Mouse (Mus musculus): ENCODE data around the gene Ap1s3. TPM values are rescaled to one million over a fixed set of nuclear protein-coding genes. Genes with fewer than 3 reads are reported as not detected.

Gene Ap1s3
- total and polyA plus RNA-seq, 3 experiments: 0.20 to 2.9 (median 0.29) TPM

- Histone ChIP-seq H3K4me1 (ENCODE audit: control insufficient read depth, insufficient read depth, low read length) (no peaks in the 10 kb centered on the region; the same call in 1 of the 2 replicates), H3K79me2 (replicated peaks; ENCODE audit: control insufficient read depth, insufficient read depth, low read length) (no peaks in the 10 kb centered on the region), H3K36me3 (ENCODE audit: control insufficient read depth, insufficient read depth, low read length) (no peaks in the 10 kb centered on the region), H3K27ac (no peak overlapping the region), H3K27me3 (ENCODE audit: control insufficient read depth, insufficient read depth, low read length) (no peaks in the 10 kb centered on the region), H3K9ac (ENCODE audit: low read depth, low read length) (no peak overlapping the region), H3K4me3 (no peak overlapping the region)
- DNase-seq: no peak
- no peak for TF ChIP-seq POLR2A (IDR thresholded peaks at IDR 0.05; ENCODE audit: insufficient read depth, low read depth, low read length)
- 39% methylated on average over 6 of the region's 6 CpGs for WGBS
- intact Hi-C loops (cut with DNase I): loop anchor here (10.0 kb wide), 1 partner anchor 1107 kb away; no protein-coding TSS in a partner anchor
These were observed 30.4 kb downstream of the Ap1s3 start for GRCm38 (mm10) chr1:79641355-79641754.

GRCm38 (mm10) chr1:79640151-79640550 lies 31.6 kb downstream of the Ap1s3 start:
- Histone ChIP-seq H3K36me3 (ENCODE audit: control insufficient read depth, insufficient read depth, low read length) (no peaks in the 10 kb centered on the region), H3K79me2 (replicated peaks; ENCODE audit: control insufficient read depth, insufficient read depth, low read length) (no peaks in the 10 kb centered on the region), H3K27ac (no peak overlapping the region), H3K4me3 (no peak overlapping the region), H3K9ac (ENCODE audit: low read depth, low read length) (no peak overlapping the region), H3K4me1 (ENCODE audit: control insufficient read depth, insufficient read depth, low read length) (no peaks in the 10 kb centered on the region; the same call in 1 of the 2 replicates), H3K27me3 (ENCODE audit: control insufficient read depth, insufficient read depth, low read length) (no peaks in the 10 kb centered on the region)
- TF ChIP-seq EP300 (IDR thresholded peaks at IDR 0.05; ENCODE audit: insufficient read depth, low read depth, low read length) (peak; percentile 50; the same call in 1 of the 2 replicates), CTCF (IDR thresholded peaks at IDR 0.05) (peak; percentile 67), POLR2A (IDR thresholded peaks at IDR 0.05; ENCODE audit: insufficient read depth, low read depth, low read length) (no peak)
- intact Hi-C loops (cut with DNase I): loop anchor here (1.0 to 10.0 kb wide), 2 partner anchors 916 to 1105 kb away; no protein-coding TSS in a partner anchor
- DNase-seq: peak; percentile 16 to 37
- 55% methylated on average over 7 of the region's 7 CpGs for WGBS

GRCm38 (mm10) chr1:79639683-79640082 lies 32.1 kb downstream of the Ap1s3 start:
- intact Hi-C loops (cut with DNase I): loop anchor here (1.0 to 10.0 kb wide), 2 partner anchors 915 to 1105 kb away; no protein-coding TSS in a partner anchor
- H3K27ac ChIP-seq: no peak overlapping the region
- no peak overlapping the region for H3K9ac ChIP-seq (ENCODE audit: low read depth, low read length)
- DNase-seq: no peak
- TF ChIP-seq CTCF (IDR thresholded peaks at IDR 0.05) (no peak), POLR2A (IDR thresholded peaks at IDR 0.05; ENCODE audit: insufficient read depth, low read depth, low read length) (no peak), EP300 (IDR thresholded peaks at IDR 0.05; ENCODE audit: insufficient read depth, low read depth, low read length) (no peak)
- no peaks in the 10 kb centered on the region for H3K36me3 ChIP-seq (ENCODE audit: control insufficient read depth, insufficient read depth, low read length)
- no peaks in the 10 kb centered on the region for H3K27me3 ChIP-seq (ENCODE audit: control insufficient read depth, insufficient read depth, low read length)
- H3K4me1 ChIP-seq (ENCODE audit: control insufficient read depth, insufficient read depth, low read length): no peaks in the 10 kb centered on the region; the same call in 1 of the 2 replicates
- WGBS: 79% methylated on average over 5 of the region's 5 CpGs
- H3K4me3 ChIP-seq: no peak overlapping the region
- no peaks in the 10 kb centered on the region for H3K79me2 ChIP-seq (replicated peaks; ENCODE audit: control insufficient read depth, insufficient read depth, low read length)

DNA sequence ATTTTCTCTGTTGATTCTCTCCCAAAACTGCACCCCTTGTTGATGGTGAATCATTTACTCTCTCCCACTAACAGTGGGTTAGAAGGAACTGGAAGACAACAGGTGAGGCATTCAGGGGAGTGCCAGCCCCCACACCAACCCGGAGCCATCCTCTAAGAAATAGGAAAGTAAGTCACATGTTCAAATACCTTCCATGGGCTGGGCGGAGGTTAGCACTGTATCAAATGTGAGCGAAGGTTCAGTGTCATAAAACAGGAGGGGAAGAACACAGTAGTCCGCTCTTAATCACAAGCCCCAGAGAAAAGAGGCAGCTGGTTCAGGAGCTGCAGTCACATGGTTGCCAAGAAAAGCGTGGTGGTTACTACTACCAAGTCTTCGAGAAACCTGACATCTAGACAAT lies 32.7 kb downstream of the Ap1s3 start:
- no peaks in the 10 kb centered on the region for H3K27me3 ChIP-seq (ENCODE audit: control insufficient read depth, insufficient read depth, low read length)
- H3K4me1 ChIP-seq (ENCODE audit: control insufficient read depth, insufficient read depth, low read length): no peaks in the 10 kb centered on the region; the same call in 1 of the 2 replicates
- DNase-seq: no peak
- WGBS: 81% methylated on average over 6 of the region's 6 CpGs
- no peak overlapping the region for H3K9ac ChIP-seq (ENCODE audit: low read depth, low read length)
- H3K36me3 ChIP-seq (ENCODE audit: control insufficient read depth, insufficient read depth, low read length): no peaks in the 10 kb centered on the region
- intact Hi-C loops (cut with DNase I): no loop called here
- no peak for TF ChIP-seq POLR2A (IDR thresholded peaks at IDR 0.05; ENCODE audit: insufficient read depth, low read depth, low read length)
- no peak for TF ChIP-seq CTCF (IDR thresholded peaks at IDR 0.05)
- TF ChIP-seq EP300 (IDR thresholded peaks at IDR 0.05; ENCODE audit: insufficient read depth, low read depth, low read length): no peak
- H3K79me2 ChIP-seq (replicated peaks; ENCODE audit: control insufficient read depth, insufficient read depth, low read length): no peaks in the 10 kb centered on the region
- no peak overlapping the region for H3K27ac ChIP-seq
- H3K4me3 ChIP-seq: no peak overlapping the region

DNA sequence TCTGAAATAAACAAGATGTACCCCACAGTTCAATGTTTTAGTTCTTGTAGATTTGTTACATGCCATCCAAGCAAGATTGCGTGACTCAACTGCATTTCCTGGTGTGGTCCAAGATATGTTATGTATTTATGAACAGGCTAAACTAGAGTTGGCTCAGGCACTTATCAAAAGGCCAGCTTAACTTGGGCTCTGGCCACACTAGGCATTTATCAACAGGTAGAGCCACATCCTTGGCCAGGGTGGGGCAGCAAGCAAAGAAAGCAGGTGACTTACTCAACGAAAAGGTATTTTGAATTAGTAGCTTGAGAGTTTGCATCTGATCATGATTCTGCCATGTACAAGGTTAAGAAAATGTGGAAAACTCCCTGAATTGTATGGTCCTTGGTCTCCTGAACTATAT lies 34.0 kb downstream of the Ap1s3 start:
- H3K27me3 ChIP-seq (ENCODE audit: control insufficient read depth, insufficient read depth, low read length): no peaks in the 10 kb centered on the region
- no peak overlapping the region for H3K4me3 ChIP-seq
- H3K79me2 ChIP-seq (replicated peaks; ENCODE audit: control insufficient read depth, insufficient read depth, low read length): no peaks in the 10 kb centered on the region
- 93% methylated on average over 2 of the region's 2 CpGs for WGBS
- no peak overlapping the region for H3K9ac ChIP-seq (ENCODE audit: low read depth, low read length)
- intact Hi-C loops (cut with DNase I): no loop called here
- no peaks in the 10 kb centered on the region for H3K36me3 ChIP-seq (ENCODE audit: control insufficient read depth, insufficient read depth, low read length)
- H3K27ac ChIP-seq: no peak overlapping the region
- DNase-seq: no peak
- TF ChIP-seq EP300 (IDR thresholded peaks at IDR 0.05; ENCODE audit: insufficient read depth, low read depth, low read length): no peak
- no peak for TF ChIP-seq POLR2A (IDR thresholded peaks at IDR 0.05; ENCODE audit: insufficient read depth, low read depth, low read length)
- no peak for TF ChIP-seq CTCF (IDR thresholded peaks at IDR 0.05)
- no peaks in the 10 kb centered on the region; the same call in 1 of the 2 replicates for H3K4me1 ChIP-seq (ENCODE audit: control insufficient read depth, insufficient read depth, low read length)

DNA sequence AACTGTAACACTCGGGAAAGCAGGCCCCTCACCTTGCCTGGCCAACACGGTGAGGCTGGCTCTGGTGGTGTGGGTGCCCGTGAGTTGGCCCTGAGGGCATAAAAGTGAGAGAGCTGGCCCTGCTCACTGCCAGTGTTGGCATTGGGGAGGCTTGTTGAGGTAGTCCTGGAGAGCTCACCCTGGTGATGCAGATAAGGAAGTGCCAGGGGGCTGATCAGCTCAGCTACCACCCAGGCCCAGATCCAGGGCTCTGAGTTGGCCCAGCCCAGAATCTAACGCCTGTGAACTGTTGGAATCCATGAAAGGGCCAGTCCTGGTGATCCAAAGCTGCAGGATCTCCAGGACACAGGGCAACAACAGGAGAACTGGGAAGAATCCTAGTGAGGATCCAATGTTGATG lies 40.3 kb downstream of the Ap1s3 start:
- 54% methylated on average over 4 of the region's 4 CpGs for WGBS
- no peaks in the 10 kb centered on the region for H3K4me1 ChIP-seq (ENCODE audit: control insufficient read depth, insufficient read depth, low read length)
- no peaks in the 10 kb centered on the region for H3K79me2 ChIP-seq (replicated peaks; ENCODE audit: control insufficient read depth, insufficient read depth, low read length)
- H3K9ac ChIP-seq (ENCODE audit: low read depth, low read length): no peak overlapping the region
- no peaks in the 10 kb centered on the region for H3K27me3 ChIP-seq (ENCODE audit: control insufficient read depth, insufficient read depth, low read length)
- H3K4me3 ChIP-seq: no peak overlapping the region
- intact Hi-C loops (cut with DNase I): no loop called here
- no peaks in the 10 kb centered on the region for H3K36me3 ChIP-seq (ENCODE audit: control insufficient read depth, insufficient read depth, low read length)
- TF ChIP-seq POLR2A (IDR thresholded peaks at IDR 0.05; ENCODE audit: insufficient read depth, low read depth, low read length) (no peak), EP300 (IDR thresholded peaks at IDR 0.05; ENCODE audit: insufficient read depth, low read depth, low read length) (no peak), CTCF (IDR thresholded peaks at IDR 0.05) (no peak)
- no peak overlapping the region for H3K27ac ChIP-seq
- peak in 1 of 2 experiments; percentile 57 for DNase-seq
